Mouse (Mus musculus): ENCODE results near the gene Tet2. TPM values are rescaled to one million over a fixed set of nuclear protein-coding genes. Genes with fewer than 3 reads are reported as not detected.
A peak's percentile ranks its signal among the peaks of the same experiment; 100 is the strongest.
"Not testable (repeated sequence)": the region's sequence is repeated elsewhere in the genome, so short reads cannot be mapped to it uniquely, and the experiment has no call there.

Tet2 gene
- polyA plus RNA-seq, 1 experiment from 2014 or later: 11.8 TPM

- under 1% methylated on average over 21 of the region's 21 CpGs for WGBS
- H3K36me3 ChIP-seq: peaks cover 3% of the 10 kb centered on the region; the same call in 1 of the 2 replicates
- H3K27me3 ChIP-seq (ENCODE audit: insufficient read depth, poor library complexity, severe bottlenecking): no peaks in the 10 kb centered on the region
- H3K4me1 ChIP-seq: no peaks in the 10 kb centered on the region
- H3K4me3 ChIP-seq: peak overlapping the region; percentile 88
- DNase-seq (ENCODE audit: low spot score): peak; percentile 82
- peak overlapping the region; percentile 95 for H3K27ac ChIP-seq
- no peaks in the 10 kb centered on the region for H3K9me3 ChIP-seq
Measured at GRCm38 (mm10) chr3:133543101-133544020, 1.6 kb downstream of the Tet2 start.

- no peaks in the 10 kb centered on the region for H3K4me1 ChIP-seq
- H3K27me3 ChIP-seq (ENCODE audit: insufficient read depth, poor library complexity, severe bottlenecking): no peaks in the 10 kb centered on the region
- H3K36me3 ChIP-seq: peaks cover 6% of the 10 kb centered on the region; the same call in 1 of the 2 replicates
- peak overlapping the region; percentile 88 for H3K4me3 ChIP-seq
- H3K27ac ChIP-seq: no peak overlapping the region
- no peaks in the 10 kb centered on the region for H3K9me3 ChIP-seq
- DNase-seq (ENCODE audit: low spot score): no peak
Measured at GRCm38 (mm10) chr3:133542084-133542483, 2.9 kb downstream of the Tet2 start.

GRCm38 (mm10) chr3:133541000-133541399 lies 3.9 kb downstream of the Tet2 start:
- DNase-seq (ENCODE audit: low spot score): no peak

GRCm38 (mm10) chr3:133539991-133540390 lies 4.9 kb downstream of the Tet2 start:
- Histone ChIP-seq H3K36me3 (peaks cover 10% of the 10 kb centered on the region; the same call in 1 of the 2 replicates), H3K4me3 (no peak overlapping the region), H3K27me3 (ENCODE audit: insufficient read depth, poor library complexity, severe bottlenecking) (no peaks in the 10 kb centered on the region), H3K27ac (no peak overlapping the region), H3K4me1 (no peaks in the 10 kb centered on the region), H3K9me3 (no peaks in the 10 kb centered on the region)
- 76% methylated on average over 4 of the region's 4 CpGs for WGBS
- no peak for DNase-seq (ENCODE audit: low spot score)

More at GRCm38 (mm10) chr3:133541000-133541399, 3.9 kb downstream of the Tet2 start:
- H3K9me3 ChIP-seq: no peaks in the 10 kb centered on the region
- no peaks in the 10 kb centered on the region for H3K27me3 ChIP-seq (ENCODE audit: insufficient read depth, poor library complexity, severe bottlenecking)
- no peaks in the 10 kb centered on the region for H3K4me1 ChIP-seq
- H3K4me3 ChIP-seq: no peak overlapping the region
- H3K27ac ChIP-seq: no peak overlapping the region
- peaks cover 10% of the 10 kb centered on the region; the same call in 1 of the 2 replicates for H3K36me3 ChIP-seq

GRCm38 (mm10) chr3:133538499-133538898 lies 6.4 kb downstream of the Tet2 start:
- H3K4me1 ChIP-seq; H3K27ac ChIP-seq; DNase-seq (ENCODE audit: low spot score); H3K4me3 ChIP-seq; H3K27me3 ChIP-seq (ENCODE audit: insufficient read depth, poor library complexity, severe bottlenecking); H3K36me3 ChIP-seq; H3K9me3 ChIP-seq: not testable (repeated sequence)
- 84% methylated on average over 4 of the region's 4 CpGs for WGBS

- Histone ChIP-seq H3K4me3 (no peak overlapping the region), H3K27ac (no peak overlapping the region), H3K36me3 (peaks cover 10% of the 10 kb centered on the region; the same call in 1 of the 2 replicates), H3K4me1 (peaks cover 8% of the 10 kb centered on the region), H3K9me3 (no peaks in the 10 kb centered on the region), H3K27me3 (ENCODE audit: insufficient read depth, poor library complexity, severe bottlenecking) (no peaks in the 10 kb centered on the region)
- DNase-seq (ENCODE audit: low spot score): no peak
- 74% methylated on average over 6 of the region's 6 CpGs for WGBS
Measured at GRCm38 (mm10) chr3:133535644-133536043, 9.3 kb downstream of the Tet2 start.

- peaks cover 10% of the 10 kb centered on the region; the same call in 1 of the 2 replicates for H3K36me3 ChIP-seq
- peaks cover 8% of the 10 kb centered on the region for H3K4me1 ChIP-seq
- no peaks in the 10 kb centered on the region for H3K9me3 ChIP-seq
- H3K27me3 ChIP-seq (ENCODE audit: insufficient read depth, poor library complexity, severe bottlenecking): no peaks in the 10 kb centered on the region
- no peak overlapping the region for H3K27ac ChIP-seq
- H3K4me3 ChIP-seq: no peak overlapping the region
- DNase-seq (ENCODE audit: low spot score): no peak
- WGBS: 28% methylated on average over 6 of the region's 6 CpGs
Measured at GRCm38 (mm10) chr3:133534066-133534465, 10.9 kb downstream of the Tet2 start.

GRCm38 (mm10) chr3:133533272-133533995 lies 11.5 kb downstream of the Tet2 start:
- DNase-seq (ENCODE audit: low spot score): no peak
- H3K4me1 ChIP-seq: peaks cover 8% of the 10 kb centered on the region

GRCm38 (mm10) chr3:133532806-133533205 lies 12.1 kb downstream of the Tet2 start:
- 75% methylated on average over 3 of the region's 3 CpGs for WGBS
- Histone ChIP-seq H3K27me3 (ENCODE audit: insufficient read depth, poor library complexity, severe bottlenecking) (no peaks in the 10 kb centered on the region), H3K36me3 (peaks cover 6% of the 10 kb centered on the region; the same call in 1 of the 2 replicates), H3K9me3 (no peaks in the 10 kb centered on the region), H3K27ac (no peak overlapping the region), H3K4me3 (no peak overlapping the region), H3K4me1 (peaks cover 8% of the 10 kb centered on the region)
- no peak for DNase-seq (ENCODE audit: low spot score)

More at GRCm38 (mm10) chr3:133533272-133533995, 11.5 kb downstream of the Tet2 start:
- WGBS: 54% methylated on average over 11 of the region's 11 CpGs
- no peaks in the 10 kb centered on the region for H3K9me3 ChIP-seq
- peaks cover 6% of the 10 kb centered on the region; the same call in 1 of the 2 replicates for H3K36me3 ChIP-seq
- no peak overlapping the region for H3K27ac ChIP-seq
- no peaks in the 10 kb centered on the region for H3K27me3 ChIP-seq (ENCODE audit: insufficient read depth, poor library complexity, severe bottlenecking)
- no peak overlapping the region for H3K4me3 ChIP-seq

GRCm38 (mm10) chr3:133532252-133532651 lies 12.7 kb downstream of the Tet2 start:
- Histone ChIP-seq H3K27ac (no peak overlapping the region), H3K4me1 (peaks cover 8% of the 10 kb centered on the region), H3K36me3 (peaks cover 3% of the 10 kb centered on the region; the same call in 1 of the 2 replicates), H3K4me3 (no peak overlapping the region), H3K9me3 (no peaks in the 10 kb centered on the region), H3K27me3 (ENCODE audit: insufficient read depth, poor library complexity, severe bottlenecking) (no peaks in the 10 kb centered on the region)
- no peak for DNase-seq (ENCODE audit: low spot score)
- 88% methylated on average over 6 of the region's 6 CpGs for WGBS

GRCm38 (mm10) chr3:133531101-133531500 lies 13.8 kb downstream of the Tet2 start:
- no peaks in the 10 kb centered on the region for H3K27me3 ChIP-seq (ENCODE audit: insufficient read depth, poor library complexity, severe bottlenecking)
- no peaks in the 10 kb centered on the region for H3K9me3 ChIP-seq
- no peak overlapping the region for H3K4me3 ChIP-seq
- no peak for DNase-seq (ENCODE audit: low spot score)
- no peak overlapping the region for H3K27ac ChIP-seq
- 72% methylated on average over 2 of the region's 2 CpGs for WGBS
- H3K36me3 ChIP-seq: no peaks in the 10 kb centered on the region
- H3K4me1 ChIP-seq: peaks cover 8% of the 10 kb centered on the region

- Histone ChIP-seq H3K4me1 (peaks cover 8% of the 10 kb centered on the region), H3K36me3 (no peaks in the 10 kb centered on the region), H3K27ac (no peak overlapping the region), H3K4me3 (no peak overlapping the region), H3K9me3 (no peaks in the 10 kb centered on the region), H3K27me3 (ENCODE audit: insufficient read depth, poor library complexity, severe bottlenecking) (no peaks in the 10 kb centered on the region)
- WGBS: 66% methylated on average over 3 of the region's 3 CpGs
- DNase-seq (ENCODE audit: low spot score): no peak
Measured at GRCm38 (mm10) chr3:133530664-133531063, 14.3 kb downstream of the Tet2 start.
